Mouse (Mus musculus) forebrain, embryonic 16.5 days (tissue): Measurements from ENCODE around the gene Tmc4. TPM values are rescaled to one million over a fixed set of nuclear protein-coding genes. Genes with fewer than 3 reads are reported as not detected.

Source experiments
- ATAC-seq: fragments of 200-750 bp; cut with Nextera tagmentation; 2 replicates; pipeline ENCODE4 v1.8.0; 2017; ENCODE audit warnings: mild to moderate bottlenecking, moderate library complexity
- H3K27ac ChIP-seq: fragments of 300-500 bp; sonication (generic); 2 replicates; pipeline ENCODE4 v1.5.1; 2014; ENCODE audit warnings: low read length, control low read depth
- H3K27me3 ChIP-seq: fragments of 300-500 bp; sonication (generic); replicated peaks from 2 replicates; pipeline ENCODE4 v1.6.1; 2014; ENCODE audit warnings: low read length; ENCODE audit not compliant: control insufficient read depth, insufficient read depth
- H3K36me3 ChIP-seq: fragments of 300-500 bp; sonication (generic); 2 replicates; pipeline ENCODE4 v1.6.1; 2014; ENCODE audit not compliant: control insufficient read depth, insufficient read depth
- H3K4me1 ChIP-seq: fragments of 300-500 bp; sonication (generic); replicated peaks from 2 replicates; pipeline ENCODE4 v1.6.1; 2014; ENCODE audit warnings: low read length; ENCODE audit not compliant: control insufficient read depth, insufficient read depth
- H3K4me2 ChIP-seq: fragments of 300-500 bp; sonication (generic); 2 replicates; pipeline ENCODE4 v1.6.1; 2014; ENCODE audit warnings: mild to moderate bottlenecking, low read length, control low read depth
- H3K4me3 ChIP-seq: fragments of 300-500 bp; sonication (generic); replicated peaks from 2 replicates; pipeline ENCODE4 v1.5.1; 2014; ENCODE audit warnings: mild to moderate bottlenecking, low read length, control low read depth
- H3K9ac ChIP-seq: fragments of 300-500 bp; sonication (generic); replicated peaks from 2 replicates; pipeline ENCODE4 v1.6.1; 2014; ENCODE audit warnings: low read depth, low read length, control low read depth
- H3K9me3 ChIP-seq: fragments of 300-500 bp; sonication (generic); 2 replicates; pipeline ENCODE4 v1.6.1; 2016; ENCODE audit warnings: low read length; ENCODE audit not compliant: control insufficient read depth
- WGBS: fragments of 180-500 bp; shearing (Covaris S2); extraction: QIAGEN DNeasy Blood & Tissue Kit; methylation state at CpG from one replicate; pipeline ENCODE4 v1.1.7; 2014; 5-methylcytosine and 5-hydroxymethylcytosine counted together
- microRNA-seq: library from miRNA; unstranded; fragments of <30 nt; microRNA quantifications from one replicate; pipeline ENCODE4, GENCODE M21; 2017
- polyA plus RNA-seq: library from polyadenylated mRNA; unstranded; fragments of >200 nt; fragmentation: Nextera tagmentation; extraction: Ambion mirVana; gene quantifications from 2 replicates; pipeline ENCODE4 v1.2.1, GENCODE M21; 2015

Tmc4 gene
- polyA plus RNA-seq, 1 experiment from 2014 or later: 3.3 TPM

- WGBS: under 1% methylated on average over 32 of the region's 32 CpGs
- Histone ChIP-seq H3K36me3 (peaks cover 7% of the 10 kb centered on the region), H3K27me3 (no peaks in the 10 kb centered on the region), H3K27ac (peak within 1 kb of the TSS; percentile 33; the same call in 1 of the 2 replicates), H3K4me2 (peak within 1 kb of the TSS; percentile 69), H3K4me1 (peaks cover 6% of the 10 kb centered on the region), H3K4me3 (peak within 1 kb of the TSS; percentile 61), H3K9me3 (no peaks in the 10 kb centered on the region), H3K9ac (peak within 1 kb of the TSS; percentile 81)
- ATAC-seq: peak; percentile 98
Measured at GRCm38 (mm10) chr7:3617242-3617995, 59.9 kb downstream of the Tmc4 start, which contains the start of gene Ndufa3. TSS of gene Ndufa3 (plus strand) at chr7:3617373.

GRCm38 (mm10) chr7:3616389-3617241 lies 60.7 kb downstream of the Tmc4 start:
- peaks cover 7% of the 10 kb centered on the region for H3K36me3 ChIP-seq

GRCm38 (mm10) chr7:3616057-3616388 lies 61.3 kb downstream of the Tmc4 start, which contains the start of gene Oscar:
TSS of gene Oscar (minus strand) at chr7:3616157.
- ATAC-seq: no peak
- peaks cover 7% of the 10 kb centered on the region for H3K36me3 ChIP-seq
- 81% methylated on average over 4 of the region's 4 CpGs for WGBS
- no peak within 1 kb of the TSS for H3K9ac ChIP-seq
- no peaks in the 10 kb centered on the region for H3K27me3 ChIP-seq
- 0 out of 2 replicates have a peak within 1 kb of the TSS, but pooled peaks have one; percentile 27 for H3K27ac ChIP-seq
- H3K9me3 ChIP-seq: no peaks in the 10 kb centered on the region
- peaks cover 6% of the 10 kb centered on the region for H3K4me1 ChIP-seq
- H3K4me2 ChIP-seq: peak within 1 kb of the TSS; percentile 69
- peak within 1 kb of the TSS; percentile 61 for H3K4me3 ChIP-seq

More at GRCm38 (mm10) chr7:3616389-3617241, 60.7 kb downstream of the Tmc4 start:
- H3K9me3 ChIP-seq: no peaks in the 10 kb centered on the region
- WGBS: 43% methylated on average over 6 of the region's 6 CpGs
- H3K27ac ChIP-seq: 0 out of 2 replicates have a peak overlapping the region, but pooled peaks have one; percentile 27
- H3K4me1 ChIP-seq: peaks cover 6% of the 10 kb centered on the region
- H3K27me3 ChIP-seq: no peaks in the 10 kb centered on the region
- no peak overlapping the region for H3K9ac ChIP-seq
- H3K4me3 ChIP-seq: peak overlapping the region; percentile 61
- peak; percentile 63 for ATAC-seq
- peak overlapping the region; percentile 69 for H3K4me2 ChIP-seq

Small RNAs within 50 kb of the gene (microRNA-seq; reads per million reads assigned to microRNA genes)
- 2.5 reads per million, percentile 7 among the genes with 10 or more reads in this experiment for gene Mir3572

Other genes starting within 250 kb of the Tmc4 start
- not detected in 2 replicates for gene Tarm1, start 174.9 kb downstream of the Tmc4 start, polyA plus RNA-seq
- 0.17 and 0.46 TPM in 2 replicates for gene Oscar, start 61.4 kb downstream of the Tmc4 start, polyA plus RNA-seq
- 314 and 357 TPM in 2 replicates for gene Ndufa3, start 60.2 kb downstream of the Tmc4 start, polyA plus RNA-seq
- 30.4 and 31.9 TPM in 2 replicates for gene Tfpt, start 47.6 kb downstream of the Tmc4 start, polyA plus RNA-seq
- 99.5 and 109 TPM in 2 replicates for gene Prpf31, start 47.6 kb downstream of the Tmc4 start, polyA plus RNA-seq
- 42.1 and 47.3 TPM in 2 replicates for gene Cnot3, start 32.3 kb downstream of the Tmc4 start, polyA plus RNA-seq
- 15.5 and 16.5 TPM in 2 replicates for gene Leng1, start 11.7 kb downstream of the Tmc4 start, polyA plus RNA-seq
- gene Tsen34, start 15.3 kb upstream of the Tmc4 start, polyA plus RNA-seq: 240 and 241 TPM in 2 replicates
- 60.6 and 86.3 TPM in 2 replicates for gene Mboat7, start 16.0 kb upstream of the Tmc4 start, polyA plus RNA-seq
- 852 and 923 TPM in 2 replicates for gene Rps9, start 26.4 kb upstream of the Tmc4 start, polyA plus RNA-seq
- 0.14 and 0.37 TPM in 2 replicates for gene Pirb, start 42.8 kb upstream of the Tmc4 start, polyA plus RNA-seq
- gene Gm15448, start 148.1 kb upstream of the Tmc4 start, polyA plus RNA-seq: not detected in 2 replicates
- not detected in 2 replicates for gene Pira2, start 167.5 kb upstream of the Tmc4 start, polyA plus RNA-seq
- gene Gm14548, start 220.6 kb upstream of the Tmc4 start, polyA plus RNA-seq: not detected in 2 replicates
- gene Lilra6, start 237.9 kb upstream of the Tmc4 start, polyA plus RNA-seq: not detected in 2 replicates